Mouse (Mus musculus) inflammation-experienced regulatory T-cells, adult 6 months (primary cell): ENCODE measurements around the gene Zfp646. TPM values are rescaled to one million over a fixed set of nuclear protein-coding genes. Genes with fewer than 3 reads are reported as not detected.
"Not testable (repeated sequence)": the region's sequence is repeated elsewhere in the genome, so short reads cannot be mapped to it uniquely, and the experiment has no call there.

ENCODE experiments used
- ATAC-seq: one replicate; pipeline ENCODE4 v1.8.0; 2017
- polyA plus RNA-seq, 3 experiments: library from polyadenylated mRNA; unstranded; fragments of 100-300 nt; shearing (Covaris generic); gene quantifications; one replicate each; pipeline ENCODE4 v1.2.1; 2017

The Zfp646 gene
- polyA plus RNA-seq, 3 experiments from 2014 or later: 17.4 to 29.8 (median 23.1) TPM

DNA sequence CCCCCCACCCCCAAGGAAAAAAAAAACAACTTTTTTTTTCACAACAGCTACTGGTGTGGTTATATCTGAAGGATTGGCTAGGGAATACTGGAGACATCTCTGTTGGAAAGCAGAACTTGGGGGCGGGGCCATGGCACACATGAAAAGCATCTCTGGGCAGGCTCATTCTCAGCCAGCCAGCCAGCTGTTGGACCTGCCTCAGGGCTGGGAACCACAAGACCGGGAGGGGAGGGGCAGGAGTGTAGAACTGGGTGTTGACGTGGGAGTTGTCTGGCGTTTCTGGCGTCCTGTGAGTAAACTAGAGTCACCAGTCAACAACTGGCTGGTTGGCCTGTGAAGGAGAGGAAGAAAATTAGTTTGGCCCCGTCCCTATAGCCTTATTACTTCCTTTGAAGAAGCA is 9.9 kb downstream of the Zfp646 start:
- ATAC-seq: no peak

DNA sequence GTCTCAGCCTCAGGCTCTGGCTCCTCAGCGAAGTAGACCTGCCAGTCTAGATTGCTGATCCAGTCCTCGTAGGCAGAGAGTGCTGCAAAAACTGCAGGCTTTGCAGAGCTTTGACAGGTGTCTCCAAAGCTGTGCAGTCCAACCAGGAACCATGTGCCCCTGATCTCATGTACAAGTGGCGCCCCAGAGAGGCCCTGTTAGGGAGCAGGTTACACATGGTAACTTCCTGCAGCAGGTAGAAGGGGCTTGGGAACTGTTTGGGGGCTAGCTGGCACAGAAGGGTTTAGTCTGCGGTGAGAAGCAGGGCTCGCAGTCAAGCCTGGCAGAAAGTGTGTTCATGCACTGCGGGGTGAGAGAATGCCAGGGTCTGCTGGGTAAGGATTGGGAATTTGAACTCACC is 10.5 kb downstream of the Zfp646 start:
- ATAC-seq: no peak

GRCm38 (mm10) chr7:127887191-127887590 is 11.2 kb downstream of the Zfp646 start:
- no peak for ATAC-seq

GRCm38 (mm10) chr7:127887781-127888180 is 11.8 kb downstream of the Zfp646 start:
- ATAC-seq: no peak

DNA sequence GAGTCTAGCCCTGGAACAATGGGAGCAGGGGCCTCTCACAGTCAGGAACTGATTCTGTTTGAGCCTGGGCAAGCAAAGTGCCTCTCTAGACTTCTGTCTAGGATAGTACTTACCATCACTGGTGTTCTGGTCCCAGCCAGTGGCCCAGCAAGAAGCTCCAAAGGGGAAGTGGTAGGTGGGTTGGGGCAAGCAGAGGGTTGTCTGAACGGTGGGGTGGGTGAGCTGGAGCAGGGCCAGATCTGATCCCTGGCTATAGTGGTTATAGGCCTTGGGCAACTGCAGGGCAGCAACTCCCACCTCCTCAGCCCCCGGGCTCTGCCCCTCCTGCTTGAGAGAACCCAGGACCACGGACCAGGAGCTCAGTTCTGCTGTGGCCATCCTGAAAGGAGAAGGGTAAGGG is 12.8 kb downstream of the Zfp646 start:
- no peak for ATAC-seq

DNA sequence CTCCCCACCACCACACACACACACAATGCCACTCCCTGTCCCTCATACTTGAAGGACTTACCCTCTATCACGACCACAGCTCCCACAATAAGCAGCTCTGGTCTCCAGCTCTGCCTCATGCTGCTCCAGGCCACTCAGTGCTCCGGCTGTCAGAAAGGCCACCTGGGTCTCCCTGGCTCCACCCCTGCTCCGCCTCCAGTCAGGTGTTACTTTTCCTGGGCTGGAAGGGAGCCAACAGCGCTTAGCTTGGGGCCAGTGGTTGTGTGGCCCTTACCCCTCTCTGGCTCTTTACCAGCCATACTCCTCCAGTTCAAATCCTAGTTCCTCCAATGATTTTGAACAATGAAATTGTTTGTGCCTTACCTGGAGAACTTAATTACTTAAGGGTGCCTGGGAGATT is 14.8 kb downstream of the Zfp646 start, which contains the start of gene Prss53:
Gene Prss53 (minus strand): TSS at position 173 of the 400 bp plus-strand sequence.
- no peak for ATAC-seq

DNA sequence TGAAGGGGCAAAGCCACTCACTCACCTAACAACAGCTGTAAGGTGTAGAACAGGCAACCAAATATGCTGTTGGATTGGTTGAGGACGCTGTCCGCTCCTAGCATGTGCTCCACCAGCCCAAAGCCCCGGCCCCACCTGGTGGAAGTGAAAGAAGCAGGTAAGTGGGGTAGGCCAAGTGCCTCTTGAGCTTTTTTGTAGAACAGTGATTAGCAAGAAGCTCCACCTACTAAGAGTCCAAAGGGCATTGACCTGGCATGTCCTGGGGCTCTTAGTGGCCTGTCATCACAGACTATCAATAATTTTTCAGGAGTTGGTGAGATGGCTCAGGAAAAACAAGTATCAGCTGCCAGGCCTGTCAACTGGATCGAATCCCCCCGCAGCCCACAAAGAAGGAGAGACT is 18.5 kb downstream of the Zfp646 start:
- ATAC-seq: no peak

DNA sequence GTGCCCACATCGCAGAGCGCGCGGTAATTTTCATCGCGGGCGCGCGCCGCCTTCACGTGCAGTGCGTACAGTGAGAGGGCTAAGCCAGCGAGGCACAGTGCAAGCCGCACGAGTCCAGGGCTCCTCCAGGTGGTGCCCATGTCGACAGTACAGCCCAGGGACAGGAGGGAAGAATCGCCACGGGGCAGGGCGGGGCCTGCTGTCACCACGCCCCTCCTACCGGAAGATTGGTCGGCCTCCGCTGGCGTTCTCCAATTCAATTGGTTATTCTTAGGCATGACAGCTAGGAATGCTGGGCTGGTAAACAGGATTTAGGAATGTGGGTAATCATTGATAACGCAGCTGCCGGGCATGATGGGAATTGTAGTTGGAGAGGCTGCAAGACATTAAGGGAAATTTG is 19.4 kb downstream of the Zfp646 start, which contains the start of the genes Gm21974 and Vkorc1:
Gene Gm21974 (minus strand): TSS at position 13 of the 400 bp plus-strand sequence.
Gene Vkorc1 (minus strand): TSS at position 176 of the 400 bp plus-strand sequence.
- peak; percentile 88 for ATAC-seq

DNA sequence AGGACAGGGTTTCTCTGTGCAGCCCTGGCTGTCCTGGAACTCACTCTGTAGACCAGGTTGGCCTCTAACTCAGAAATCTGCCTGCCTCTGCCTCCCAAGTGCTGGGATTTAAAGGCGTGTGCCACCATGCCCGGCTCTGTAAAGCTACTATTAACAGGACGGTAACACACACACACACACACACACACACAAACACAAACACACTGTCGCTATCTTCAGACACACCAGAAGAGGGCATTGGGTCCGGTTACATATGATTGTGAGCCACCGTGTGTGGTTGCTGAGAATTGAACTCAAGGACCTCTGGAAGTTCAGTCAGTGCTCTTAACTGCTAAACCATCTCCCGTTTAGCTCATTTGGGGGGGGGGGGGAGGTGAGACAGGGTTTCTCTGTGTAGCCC is 19.9 kb downstream of the Zfp646 start:
- ATAC-seq: not testable (repeated sequence)

DNA sequence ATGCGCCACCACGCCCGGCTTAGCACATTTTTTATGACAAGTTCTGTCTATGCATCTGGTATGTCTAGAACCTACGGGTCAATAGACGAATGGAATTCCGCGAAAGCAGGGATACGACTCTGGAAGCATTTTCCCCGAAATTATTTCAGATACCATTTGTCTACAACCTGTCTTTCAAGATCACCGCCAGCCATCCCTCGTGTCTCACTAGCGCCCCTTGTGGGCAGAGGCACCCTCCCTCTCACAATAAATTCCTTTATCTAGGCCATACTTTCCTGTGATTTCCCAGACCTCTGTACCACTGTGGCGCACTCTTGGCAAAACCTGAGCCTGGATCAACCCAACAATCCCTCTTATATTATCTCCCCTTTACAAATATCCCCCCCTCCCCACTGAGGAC is 20.4 kb downstream of the Zfp646 start:
- ATAC-seq: peak; percentile 35

GRCm38 (mm10) chr7:127897542-127897941 is 21.5 kb downstream of the Zfp646 start:
- no peak for ATAC-seq

GRCm38 (mm10) chr7:127898179-127898956 is 22.3 kb downstream of the Zfp646 start:
- no peak for ATAC-seq

DNA sequence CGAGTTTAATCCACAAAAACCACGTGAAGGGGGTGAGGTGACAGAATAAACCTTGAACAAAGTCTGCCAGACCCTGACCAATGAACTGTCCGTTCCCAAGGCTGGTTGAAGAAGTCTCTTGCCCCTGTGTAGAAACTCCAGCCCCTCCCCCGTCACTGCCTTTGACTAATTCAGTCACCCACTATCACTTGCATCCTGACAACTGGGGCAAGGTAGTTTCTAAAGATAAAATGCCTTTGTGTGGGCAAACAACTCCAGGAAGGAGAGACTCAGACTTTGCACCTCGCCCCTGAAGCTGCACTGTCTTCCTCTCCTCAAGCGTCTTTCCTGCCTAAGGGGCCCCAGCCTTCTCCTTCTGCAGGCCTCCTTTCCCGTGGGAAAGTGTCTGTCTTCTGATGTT is 24.0 kb downstream of the Zfp646 start:
- ATAC-seq: no peak

GRCm38 (mm10) chr7:127901772-127902171 is 25.8 kb downstream of the Zfp646 start:
- ATAC-seq: no peak

GRCm38 (mm10) chr7:127903971-127904796 is 28.2 kb downstream of the Zfp646 start, which contains the start of gene Bckdk:
Gene Bckdk (plus strand): TSS chr7:127904082.
- peak; percentile 97 for ATAC-seq

DNA sequence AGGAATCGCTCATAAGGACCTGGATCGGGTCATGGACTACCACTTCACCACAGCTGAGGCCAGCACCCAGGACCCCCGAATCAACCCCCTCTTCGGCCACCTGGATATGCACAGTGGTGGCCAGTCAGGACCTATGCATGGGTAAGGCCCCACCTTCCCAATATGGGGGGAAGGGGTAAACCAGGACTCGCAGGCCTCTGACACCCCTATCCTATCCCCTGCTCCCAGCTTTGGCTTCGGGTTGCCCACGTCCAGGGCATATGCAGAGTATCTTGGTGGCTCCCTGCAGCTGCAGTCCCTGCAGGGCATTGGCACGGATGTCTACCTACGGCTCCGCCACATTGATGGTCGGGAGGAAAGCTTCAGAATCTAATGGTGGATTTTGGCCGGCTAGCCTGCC is 31.9 kb downstream of the Zfp646 start:
- no peak for ATAC-seq

DNA sequence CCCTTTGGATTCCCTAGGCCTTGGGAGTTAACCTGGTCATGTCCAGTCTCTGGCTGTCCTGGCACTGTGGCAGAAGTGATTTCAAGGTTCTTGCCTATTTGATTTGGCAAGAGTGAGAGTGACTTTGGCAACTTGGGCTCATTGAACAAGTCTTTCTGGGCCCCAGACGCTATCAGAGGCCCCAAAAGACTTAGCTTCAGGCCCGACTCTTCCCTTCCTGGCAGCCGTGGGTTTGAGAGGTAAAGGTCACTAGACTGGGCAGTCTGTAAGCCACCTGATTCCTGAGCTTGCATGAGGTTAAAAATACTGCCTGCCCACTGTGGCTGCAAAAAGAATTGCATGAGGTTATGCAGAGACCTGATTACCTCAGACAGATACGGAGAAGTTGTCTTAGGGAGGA is 32.6 kb downstream of the Zfp646 start:
- no peak for ATAC-seq

DNA sequence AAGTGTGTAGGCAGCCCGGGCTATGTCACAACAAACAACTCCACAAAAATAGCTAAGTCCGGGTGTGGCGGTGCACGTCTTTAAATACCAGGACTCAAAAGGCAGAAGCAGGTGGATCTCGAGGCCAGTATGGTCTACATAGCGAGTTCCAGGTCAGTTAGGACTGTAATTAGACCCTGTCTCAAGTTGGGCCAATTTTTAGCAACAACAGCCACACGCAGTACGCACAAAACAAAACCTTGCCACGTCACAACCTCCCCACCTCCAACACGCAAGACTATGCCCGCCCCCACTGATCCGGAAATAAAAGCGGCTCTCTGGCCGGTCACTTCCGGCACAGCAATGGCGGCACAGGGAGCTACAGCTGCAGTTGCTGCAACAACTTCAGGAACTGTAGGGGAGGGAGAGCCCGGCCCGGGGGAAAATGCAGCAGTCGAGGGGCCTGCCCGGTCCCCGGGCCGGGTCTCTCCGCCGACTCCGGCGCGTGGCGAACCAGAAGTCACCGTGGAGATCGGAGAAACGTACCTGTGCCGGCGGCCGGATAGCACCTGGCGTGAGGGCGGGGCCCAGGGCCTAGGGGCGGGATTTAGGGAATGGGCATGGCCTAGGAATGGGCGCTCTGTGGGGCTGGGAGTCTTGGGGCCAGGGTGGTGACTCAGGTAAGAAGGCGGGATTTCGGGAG is 36.3 kb downstream of the Zfp646 start, which contains the start of gene Kat8:
Gene Kat8 (plus strand): TSS at position 327 of the 682 bp plus-strand sequence.
- ATAC-seq: peak; percentile 100

- no peak for ATAC-seq
These were observed 36.9 kb downstream of the Zfp646 start for GRCm38 (mm10) chr7:127912938-127913337.

DNA sequence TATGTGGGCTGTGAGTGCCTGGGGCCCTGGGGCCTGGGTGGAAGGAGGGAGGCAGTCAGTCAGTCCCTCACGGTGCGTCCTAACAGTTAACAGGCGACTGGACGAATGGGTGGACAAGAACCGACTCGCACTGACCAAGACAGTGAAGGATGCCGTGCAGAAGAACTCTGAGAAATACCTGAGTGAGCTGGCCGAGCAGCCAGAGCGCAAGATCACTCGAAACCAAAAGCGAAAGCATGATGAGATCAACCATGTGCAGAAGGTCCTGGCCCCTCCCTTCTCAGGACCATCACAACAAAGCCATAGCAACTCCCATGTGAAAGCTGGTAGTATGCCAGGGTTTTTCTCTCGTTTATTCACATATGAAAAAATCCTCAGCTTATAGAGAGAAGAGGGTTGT is 39.3 kb downstream of the Zfp646 start:
- ATAC-seq: no peak

DNA sequence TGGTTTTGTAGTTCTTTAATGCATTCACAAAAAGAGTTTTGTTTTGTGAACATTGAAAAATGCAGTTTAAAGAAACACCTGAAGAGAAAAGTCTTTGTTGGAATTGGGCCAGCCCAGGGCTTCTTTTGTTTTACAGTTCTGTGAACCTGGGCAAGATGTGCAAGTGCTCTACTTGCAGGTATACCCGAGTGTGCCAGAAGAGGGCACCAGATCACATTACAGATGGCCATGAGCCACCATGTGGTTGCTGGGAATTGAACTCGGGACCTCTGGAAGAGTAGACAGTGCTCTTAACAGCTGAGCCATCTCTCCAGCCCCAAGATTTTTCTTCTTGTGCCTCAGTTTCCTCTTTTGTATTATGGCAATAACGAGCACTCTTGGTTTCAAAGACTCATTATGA is 42.2 kb downstream of the Zfp646 start:
- ATAC-seq: no peak

- ATAC-seq: no peak
These were observed 43.3 kb downstream of the Zfp646 start for GRCm38 (mm10) chr7:127919290-127919689.

- no peak for ATAC-seq
These were observed 45.5 kb downstream of the Zfp646 start for GRCm38 (mm10) chr7:127921516-127921915.
